Mouse (Mus musculus) ZHBTc4 (cell line): Measurements from ENCODE around the gene Arhgef10l.
"Not testable (repeated sequence)": the region's sequence is repeated elsewhere in the genome, so short reads cannot be mapped to it uniquely, and the experiment has no call there.

Experiments
- DNase-seq: peaks from one replicate; pipeline ENCODE4 v3.0.0-alpha.2; 2011; ENCODE audit warnings: low read depth, low spot score

Gene Arhgef10l

DNA sequence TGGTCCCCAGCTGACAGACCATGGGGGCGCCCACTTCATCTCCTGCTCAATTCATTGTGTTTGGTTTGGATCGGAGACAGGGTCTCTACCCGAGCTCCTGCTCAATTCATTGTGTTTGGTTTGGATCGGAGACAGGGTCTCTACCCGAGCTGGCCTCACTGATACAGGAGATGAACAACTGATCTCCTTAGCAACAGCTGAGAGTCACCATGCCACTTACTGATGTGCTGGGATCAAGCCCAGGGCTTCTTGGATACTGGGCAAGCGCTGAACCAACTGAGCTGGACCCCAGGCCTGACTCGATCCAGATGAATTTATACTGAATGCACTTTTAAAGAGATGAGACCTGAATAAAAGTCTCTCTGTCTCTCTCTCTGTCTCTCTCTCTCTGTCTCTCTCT is 59.6 kb downstream of the Arhgef10l start:
- DNase-seq = no peak

DNA sequence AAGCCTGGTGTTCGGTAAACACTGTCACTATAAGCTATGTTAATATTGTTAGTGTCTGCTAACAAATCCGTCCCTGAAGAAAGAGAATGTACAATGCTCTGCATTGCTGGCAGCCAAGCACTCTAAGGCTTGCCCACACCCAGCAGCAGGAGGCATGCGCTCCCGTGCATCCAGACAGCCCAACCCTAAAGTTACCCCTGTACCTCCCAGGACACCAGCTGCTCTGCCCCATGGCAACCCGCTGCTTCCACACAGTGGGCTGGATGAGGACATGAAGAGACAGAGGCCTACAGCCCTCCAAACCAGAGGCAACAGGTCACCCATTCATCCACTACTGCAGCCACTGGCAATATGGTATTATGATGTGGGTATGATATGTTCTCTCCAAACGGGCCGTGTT is 60.0 kb downstream of the Arhgef10l start:
- no peak for DNase-seq

GRCm38 (mm10) chr4:140605247-140605646 is 60.6 kb downstream of the Arhgef10l start:
- DNase-seq = no peak

- DNase-seq = no peak
Measured at GRCm38 (mm10) chr4:140604541-140604940, 61.3 kb downstream of the Arhgef10l start.

GRCm38 (mm10) chr4:140602022-140602421 is 63.8 kb downstream of the Arhgef10l start:
- no peak for DNase-seq

- no peak for DNase-seq
Measured at GRCm38 (mm10) chr4:140601153-140601552, 64.7 kb downstream of the Arhgef10l start.

DNA sequence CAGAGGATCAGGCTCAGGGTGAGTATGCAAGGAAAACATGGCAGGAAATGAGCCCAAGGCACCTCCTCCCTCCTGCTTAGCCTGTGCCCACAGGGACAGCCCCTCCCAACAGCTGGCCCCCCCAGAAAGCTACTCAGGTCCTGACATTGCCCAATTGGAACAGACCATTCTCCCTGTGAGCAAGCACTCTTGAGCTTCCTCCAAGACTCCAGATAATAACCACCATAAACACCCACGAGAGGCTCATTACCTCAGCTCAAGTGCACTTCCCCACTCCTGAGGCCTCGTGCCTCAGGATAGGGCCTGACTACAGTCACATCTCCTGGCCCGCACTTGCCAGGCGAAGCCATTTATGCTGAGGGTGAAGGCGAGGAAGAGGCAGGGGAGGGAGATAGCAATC is 67.0 kb downstream of the Arhgef10l start:
- no peak for DNase-seq

- no peak for DNase-seq
Measured at GRCm38 (mm10) chr4:140597928-140598327, 67.9 kb downstream of the Arhgef10l start.

DNA sequence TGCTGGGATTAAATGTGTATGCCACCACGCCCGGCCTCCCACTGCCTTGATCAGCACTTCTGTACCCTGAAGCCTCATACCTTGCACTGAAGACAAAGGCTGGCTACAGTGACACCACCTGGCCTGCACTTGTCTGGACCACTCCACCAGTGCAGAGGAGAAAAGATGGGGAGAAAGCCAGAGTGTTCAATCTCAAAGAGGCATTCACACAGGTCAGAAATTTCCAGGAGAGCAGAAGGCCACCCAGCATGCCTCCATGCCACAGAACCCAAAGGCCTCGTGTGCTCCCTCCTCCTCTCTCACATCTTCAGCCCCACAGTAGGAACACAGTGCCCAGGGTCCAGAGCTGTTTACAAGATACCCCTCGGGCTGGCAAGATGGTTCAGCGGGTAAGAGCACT is 68.4 kb downstream of the Arhgef10l start:
- DNase-seq = no peak

GRCm38 (mm10) chr4:140593771-140594505 is 71.9 kb downstream of the Arhgef10l start:
- no peak for DNase-seq

DNA sequence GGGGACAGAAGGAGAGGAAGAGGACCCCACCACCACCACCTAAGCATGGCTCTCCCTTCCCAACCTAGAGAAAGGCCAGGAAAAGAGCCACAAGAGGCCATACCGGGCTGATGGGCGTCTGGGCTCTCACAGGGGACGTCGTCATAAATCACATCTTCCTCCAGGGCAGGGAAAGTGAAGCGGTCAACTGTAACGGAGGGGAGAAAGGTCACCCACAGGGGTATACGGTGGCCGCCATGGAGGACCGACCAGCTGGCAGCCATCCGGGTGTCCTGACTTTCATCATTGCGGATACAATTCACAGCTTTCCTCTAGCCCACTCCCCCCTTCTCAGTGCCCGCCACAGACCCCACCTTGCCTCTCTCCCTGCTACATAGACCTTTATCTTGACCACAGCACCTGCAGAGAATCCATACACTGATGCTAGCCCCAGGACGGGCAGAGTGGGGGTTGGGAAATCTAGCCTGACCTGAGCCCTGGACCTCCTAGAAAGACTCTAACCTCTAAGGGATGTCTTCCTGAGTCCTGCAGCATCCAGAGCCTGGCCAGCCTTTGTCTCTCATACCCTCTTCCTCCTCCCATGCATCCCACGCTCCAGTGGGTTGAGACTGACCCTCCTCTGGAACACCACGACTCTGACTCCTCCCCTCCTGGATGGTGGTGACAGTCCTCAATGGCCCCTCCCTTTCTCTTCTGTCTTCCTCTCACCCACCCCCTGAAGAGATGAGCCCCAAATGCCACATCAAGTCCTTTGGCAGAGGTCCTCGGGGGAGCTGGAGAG is 72.6 kb downstream of the Arhgef10l start:
- no peak for DNase-seq

- peak; percentile 95 for DNase-seq
Measured at GRCm38 (mm10) chr4:140592217-140592759, 73.5 kb downstream of the Arhgef10l start.

DNA sequence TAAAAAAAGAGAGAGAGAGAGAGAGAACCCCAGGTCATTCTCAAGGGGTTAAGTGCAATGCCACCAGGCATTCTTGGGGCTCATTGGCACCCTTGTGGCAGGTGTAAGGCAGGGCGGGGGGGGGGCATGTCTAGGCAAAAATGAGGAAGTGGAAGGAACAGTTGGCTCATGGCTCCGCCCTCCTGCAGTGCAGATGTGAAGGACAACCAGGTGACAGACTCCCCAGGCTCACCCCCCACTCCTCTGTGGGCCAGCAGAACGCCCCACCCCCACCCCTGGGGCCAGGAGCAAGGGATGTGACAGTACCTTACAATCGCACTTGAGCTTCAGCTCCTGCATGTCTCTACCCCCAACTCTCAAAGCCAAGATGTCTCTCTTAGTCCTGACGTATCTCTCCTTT is 79.3 kb downstream of the Arhgef10l start:
- DNase-seq = peak; percentile 43

DNA sequence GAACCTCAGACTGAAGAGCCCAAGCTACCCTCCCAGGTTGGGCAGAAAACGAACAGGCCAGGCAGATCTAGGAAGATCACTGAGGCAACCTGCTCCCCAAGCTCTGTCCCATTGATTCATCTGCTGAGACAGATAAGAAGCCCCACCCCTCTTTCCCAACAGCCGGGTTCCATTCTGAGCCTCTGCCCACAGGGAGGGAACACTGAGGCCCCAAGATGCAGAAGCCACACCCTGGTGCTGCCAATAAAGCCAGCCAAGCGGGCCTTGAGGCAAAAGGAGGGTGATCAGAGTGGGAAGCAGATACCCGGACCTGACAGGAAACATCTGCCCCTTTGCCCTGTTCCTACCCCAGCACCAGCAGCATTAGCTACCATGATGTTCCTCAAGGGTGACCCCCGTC is 81.6 kb downstream of the Arhgef10l start:
- DNase-seq = no peak

GRCm38 (mm10) chr4:140582390-140583088 is 83.3 kb downstream of the Arhgef10l start:
- no peak for DNase-seq

DNA sequence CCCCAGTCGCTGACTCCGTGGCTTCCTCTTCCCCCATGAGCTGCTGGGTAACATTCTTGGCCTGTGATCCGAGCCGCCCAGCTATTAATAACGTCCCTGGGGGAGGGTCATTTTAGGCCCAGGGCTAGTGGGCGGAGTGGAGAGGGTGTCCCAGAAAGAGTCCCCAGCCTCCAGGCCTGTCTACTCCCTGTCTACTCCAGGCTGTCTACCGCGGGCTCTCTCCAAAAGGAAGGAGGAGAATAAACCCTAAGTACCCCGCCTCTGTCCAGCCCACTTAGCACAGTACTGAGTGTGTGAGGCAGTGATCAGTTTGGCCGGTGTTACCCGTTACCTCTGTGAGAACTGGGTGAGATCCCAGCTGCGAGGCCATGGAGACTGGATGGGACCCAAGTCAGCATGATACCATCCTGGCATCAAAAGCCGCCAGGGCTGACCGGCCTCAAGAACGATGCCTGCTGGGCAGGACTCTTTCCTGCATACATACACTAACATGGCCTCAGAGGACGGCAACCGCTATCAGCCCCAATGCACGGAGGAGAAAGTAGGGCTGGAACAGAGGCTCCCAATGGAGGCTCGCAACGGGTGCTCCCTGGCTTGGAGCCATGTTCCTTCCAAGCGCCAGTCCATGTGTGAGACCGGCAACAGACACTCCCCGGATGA is 84.0 kb downstream of the Arhgef10l start:
- DNase-seq = no peak

DNA sequence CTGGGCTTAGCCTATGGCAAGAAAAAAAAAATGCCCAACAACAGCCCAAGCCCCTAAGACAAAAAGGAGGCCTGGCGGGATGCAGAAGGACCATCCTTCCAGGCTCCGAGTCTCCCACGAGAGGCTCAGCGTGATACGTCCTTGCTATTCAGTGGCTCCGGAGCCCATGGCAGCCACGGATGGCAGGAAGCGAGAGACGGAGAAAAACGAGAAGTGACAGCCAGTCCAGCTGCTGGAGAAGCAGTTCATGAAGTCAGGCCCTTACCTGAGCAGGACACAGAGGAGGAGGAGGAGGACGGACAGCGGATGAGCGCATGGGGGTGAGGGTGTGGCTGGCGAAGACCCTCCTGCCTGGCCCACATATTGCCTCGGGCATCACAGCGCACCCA is 84.5 kb downstream of the Arhgef10l start:
- no peak for DNase-seq

DNA sequence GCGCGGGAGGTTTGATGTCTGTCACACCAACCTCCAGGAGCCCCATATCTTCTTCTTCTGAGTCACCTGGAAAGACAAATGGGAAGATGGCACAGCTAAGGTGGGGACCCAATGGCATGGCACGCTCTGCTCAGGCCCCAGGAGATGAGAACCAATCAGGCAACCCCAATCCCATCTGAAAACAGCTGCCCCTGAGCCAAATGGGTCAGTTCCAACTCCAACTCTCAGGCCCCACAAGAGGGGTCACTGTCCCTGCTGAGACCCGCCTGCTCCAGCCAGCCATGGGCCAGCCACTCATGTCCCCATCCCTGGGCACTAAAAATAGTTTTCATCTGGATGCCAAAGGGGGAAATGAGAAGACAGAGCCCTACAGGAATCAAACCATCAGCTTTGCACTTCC is 84.9 kb downstream of the Arhgef10l start:
- DNase-seq = no peak

GRCm38 (mm10) chr4:140579576-140579975 is 86.2 kb downstream of the Arhgef10l start:
- DNase-seq = no peak

GRCm38 (mm10) chr4:140579149-140579548 is 86.7 kb downstream of the Arhgef10l start:
- no peak for DNase-seq

DNA sequence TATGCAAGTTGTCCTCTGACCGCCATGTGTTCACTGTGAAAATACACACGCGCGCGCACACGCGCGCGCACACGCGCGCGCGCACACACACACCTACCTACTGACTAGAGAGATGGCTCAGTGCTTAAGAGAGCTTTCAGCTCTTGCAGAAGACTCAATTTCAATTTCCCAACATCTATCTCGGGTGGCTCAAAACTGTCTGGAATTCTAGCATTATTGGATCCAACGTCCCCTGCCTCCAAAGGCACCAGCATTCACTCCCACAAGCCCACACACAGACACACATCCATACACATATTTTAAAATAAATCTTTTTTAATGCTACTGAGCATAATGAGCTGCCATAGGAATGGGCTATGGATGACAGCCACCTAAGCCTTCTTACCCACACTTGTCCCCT is 89.2 kb downstream of the Arhgef10l start:
- DNase-seq = no peak

DNA sequence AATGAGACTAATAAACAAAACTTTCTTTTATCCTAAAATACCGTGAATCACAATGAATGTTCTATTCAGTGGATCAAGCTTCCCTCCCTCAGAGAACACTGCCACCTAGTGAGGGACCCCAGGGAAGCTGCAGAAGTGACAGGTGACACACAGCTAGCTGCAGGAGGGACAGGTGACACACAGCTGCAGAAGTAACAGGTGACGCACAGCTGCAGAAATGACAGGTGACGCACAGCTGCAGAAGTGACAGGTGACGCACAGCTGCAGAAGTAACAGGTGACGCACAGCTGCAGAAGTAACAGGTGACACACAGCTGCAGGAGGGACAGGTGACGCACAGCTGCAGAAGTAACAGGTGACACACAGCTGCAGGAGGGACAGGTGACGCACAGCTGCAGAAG is 90.9 kb downstream of the Arhgef10l start:
- DNase-seq = not testable (repeated sequence)
